Mouse (Mus musculus): ENCODE data around the gene Inip.

Inip gene

GRCm38 (mm10) chr4:59801489-59801888 is at the start of gene Inip:
Inip (minus strand) TSS chr4:59801589.
- DNase-seq (ENCODE audit: low spot score), result no peak

- DNase-seq (ENCODE audit: low spot score), result peak; percentile 40
Observed at GRCm38 (mm10) chr4:59850181-59850580, 48.8 kb upstream of the Inip start.

- no peak for DNase-seq (ENCODE audit: low spot score)
Observed at GRCm38 (mm10) chr4:59847447-59847846, 46.1 kb upstream of the Inip start.

- DNase-seq (ENCODE audit: low spot score), result no peak
Observed at GRCm38 (mm10) chr4:59845245-59845637, 43.9 kb upstream of the Inip start.

GRCm38 (mm10) chr4:59844460-59845244 is 43.3 kb upstream of the Inip start:
- no peak for DNase-seq (ENCODE audit: low spot score)

- no peak for DNase-seq (ENCODE audit: low spot score)
Observed at GRCm38 (mm10) chr4:59837659-59838058, 36.3 kb upstream of the Inip start.

- DNase-seq (ENCODE audit: low spot score), result no peak
Observed at GRCm38 (mm10) chr4:59832810-59833209, 31.4 kb upstream of the Inip start.

GRCm38 (mm10) chr4:59831038-59831437 is 29.6 kb upstream of the Inip start:
- no peak for DNase-seq (ENCODE audit: low spot score)

- DNase-seq (ENCODE audit: low spot score), result no peak
Observed at GRCm38 (mm10) chr4:59829072-59829471, 27.7 kb upstream of the Inip start.

- no peak for DNase-seq (ENCODE audit: low spot score)
Observed at GRCm38 (mm10) chr4:59826381-59826780, 25.0 kb upstream of the Inip start.

GRCm38 (mm10) chr4:59825634-59826033 is 24.2 kb upstream of the Inip start:
- no peak for DNase-seq (ENCODE audit: low spot score)

GRCm38 (mm10) chr4:59824860-59825259 is 23.5 kb upstream of the Inip start:
- DNase-seq (ENCODE audit: low spot score), result no peak

- no peak for DNase-seq (ENCODE audit: low spot score)
Observed at GRCm38 (mm10) chr4:59823470-59823869, 22.1 kb upstream of the Inip start.

- no peak for DNase-seq (ENCODE audit: low spot score)
Observed at GRCm38 (mm10) chr4:59822119-59822518, 20.7 kb upstream of the Inip start.

- DNase-seq (ENCODE audit: low spot score), result no peak
Observed at GRCm38 (mm10) chr4:59821516-59821915, 20.1 kb upstream of the Inip start.

GRCm38 (mm10) chr4:59819477-59820022 is 18.2 kb upstream of the Inip start:
- DNase-seq (ENCODE audit: low spot score), result no peak

- no peak for DNase-seq (ENCODE audit: low spot score)
Observed at GRCm38 (mm10) chr4:59819054-59819472, 17.7 kb upstream of the Inip start.

- DNase-seq (ENCODE audit: low spot score), result no peak
Observed at GRCm38 (mm10) chr4:59818498-59818897, 17.1 kb upstream of the Inip start.

GRCm38 (mm10) chr4:59817790-59818189 is 16.4 kb upstream of the Inip start:
- DNase-seq (ENCODE audit: low spot score), result no peak

- DNase-seq (ENCODE audit: low spot score), result no peak
Observed at GRCm38 (mm10) chr4:59816477-59816876, 15.1 kb upstream of the Inip start.

GRCm38 (mm10) chr4:59816016-59816415 is 14.6 kb upstream of the Inip start:
- no peak for DNase-seq (ENCODE audit: low spot score)

GRCm38 (mm10) chr4:59815121-59815810 is 13.9 kb upstream of the Inip start:
- DNase-seq (ENCODE audit: low spot score), result no peak

GRCm38 (mm10) chr4:59814094-59814493 is 12.7 kb upstream of the Inip start:
- no peak for DNase-seq (ENCODE audit: low spot score)
